Comparison of ENCODE assay signal across 20 mouse cellular contexts in genomic region chr6:125153682-125154081, GRCm38 (mm10).
"Had no signal": no experiment of that assay in that cellular context is flagged by ENCODE, and none has a peak within 500 bp of the region (broad histone marks: within the 10 kb centered on the region; RNA-seq: fewer than 3 reads in every experiment).

No protein-coding gene starts in this region.

- H3K4me2 ChIP-seq: liver, embryonic 15.5 days; lung, embryonic 14.5 days; midbrain, embryonic 11.5 days; midbrain, embryonic 13.5 days; midbrain, embryonic 15.5 days; neural tube, embryonic 13.5 days; neural tube, embryonic 15.5 days; stomach, embryonic 15.5 days had no signal

- H3K9me3 ChIP-seq: liver, embryonic 15.5 days; megakaryocyte, embryonic 14.5 days; midbrain, embryonic 13.5 days; midbrain, embryonic 15.5 days; neural tube, embryonic 13.5 days; neural tube, embryonic 15.5 days; stomach, embryonic 15.5 days had no signal

- DNase-seq: lung, adult 18-20 months; lung, embryonic 14.5 days; lung, postnatal 10 days; lung, postnatal 4 days; retina, postnatal 1 day; right cerebral cortex, adult 18-20 months; right cerebral cortex, postnatal 25 days; right cerebral cortex, postnatal 4 days; thymus, adult 2 months; thymus, postnatal 25 days; thymus, postnatal 4 days had no signal

- H3K27ac ChIP-seq: midbrain, embryonic 13.5 days; midbrain, embryonic 15.5 days; neural tube, embryonic 15.5 days; stomach, embryonic 15.5 days; stomach, postnatal 0 days had no signal

- H3K9ac ChIP-seq: liver, embryonic 15.5 days; lung, embryonic 14.5 days; midbrain, embryonic 13.5 days; midbrain, embryonic 15.5 days; neural tube, embryonic 15.5 days; stomach, embryonic 15.5 days had no signal

- ATAC-seq: midbrain, embryonic 13.5 days; midbrain, embryonic 15.5 days had no signal

- H3K27me3 ChIP-seq: liver, embryonic 15.5 days; megakaryocyte, embryonic 14.5 days; midbrain, embryonic 13.5 days; midbrain, embryonic 15.5 days; neural tube, embryonic 13.5 days; neural tube, embryonic 15.5 days; stomach, embryonic 15.5 days had no signal

- H3K4me3 ChIP-seq: liver, embryonic 15.5 days; megakaryocyte, embryonic 14.5 days; midbrain, embryonic 13.5 days; midbrain, embryonic 15.5 days; neural tube, embryonic 13.5 days; neural tube, embryonic 15.5 days; stomach, embryonic 15.5 days had no signal
